Mouse (Mus musculus) liver, embryonic 16.5 days (tissue): ENCODE results near the gene Hdac4. TPM values are rescaled to one million over a fixed set of nuclear protein-coding genes. Genes with fewer than 3 reads are reported as not detected.
A peak's percentile ranks its signal among the peaks of the same experiment; 100 is the strongest.

Source experiments
- ATAC-seq: fragments of 200-750 bp; cut with Nextera tagmentation; 2 replicates; pipeline ENCODE4 v1.8.0; 2017; ENCODE audit warnings: low read depth, mild to moderate bottlenecking, moderate number of reproducible peaks, moderate library complexity
- H3K27ac ChIP-seq: fragments of 300-500 bp; sonication (generic); 2 replicates; pipeline ENCODE4 v1.5.1; 2014; ENCODE audit warnings: mild to moderate bottlenecking, low read length
- H3K27me3 ChIP-seq: fragments of 300-500 bp; sonication (generic); 2 replicates; pipeline ENCODE4 v1.6.1; 2014; ENCODE audit warnings: low read depth, low read length, mixed read lengths; ENCODE audit not compliant: control insufficient read depth, insufficient read depth
- H3K36me3 ChIP-seq: fragments of 300-500 bp; sonication (generic); 2 replicates; pipeline ENCODE4 v1.6.1; 2014; ENCODE audit warnings: mild to moderate bottlenecking; ENCODE audit not compliant: control insufficient read depth, insufficient read depth
- H3K4me1 ChIP-seq: fragments of 300-500 bp; sonication (generic); 2 replicates; pipeline ENCODE4 v1.6.1; 2014; ENCODE audit warnings: low read depth, low read length, mixed read lengths; ENCODE audit not compliant: control insufficient read depth
- H3K4me2 ChIP-seq: fragments of 300-500 bp; sonication (generic); 2 replicates; pipeline ENCODE4 v1.6.1; 2014; ENCODE audit warnings: low read depth, low read length, mixed read lengths
- H3K4me3 ChIP-seq: fragments of 300-500 bp; sonication (generic); 2 replicates; pipeline ENCODE4 v1.5.1; 2014; ENCODE audit warnings: low read depth, mild to moderate bottlenecking, low read length
- H3K9ac ChIP-seq: fragments of 300-500 bp; sonication (generic); 2 replicates; pipeline ENCODE4 v1.6.1; 2014; ENCODE audit warnings: low read depth, low read length
- H3K9me3 ChIP-seq: fragments of 300-500 bp; sonication (generic); replicated peaks from 2 replicates; pipeline ENCODE4 v1.6.1; 2016; ENCODE audit warnings: low read length; ENCODE audit not compliant: control insufficient read depth
- WGBS: fragments of 180-500 bp; shearing (Covaris S2); extraction: QIAGEN DNeasy Blood & Tissue Kit; methylation state at CpG from one replicate; pipeline ENCODE4 v1.1.7; 2014; ENCODE audit not compliant: insufficient replicate concordance; 5-methylcytosine and 5-hydroxymethylcytosine counted together
- polyA plus RNA-seq: library from polyadenylated mRNA; unstranded; fragments of >200 nt; fragmentation: Nextera tagmentation; extraction: Ambion mirVana; gene quantifications from 2 replicates; pipeline ENCODE4 v1.2.1, GENCODE M21; 2015

The Hdac4 gene
- polyA plus RNA-seq, 1 experiment from 2014 or later: 3.3 TPM

DNA sequence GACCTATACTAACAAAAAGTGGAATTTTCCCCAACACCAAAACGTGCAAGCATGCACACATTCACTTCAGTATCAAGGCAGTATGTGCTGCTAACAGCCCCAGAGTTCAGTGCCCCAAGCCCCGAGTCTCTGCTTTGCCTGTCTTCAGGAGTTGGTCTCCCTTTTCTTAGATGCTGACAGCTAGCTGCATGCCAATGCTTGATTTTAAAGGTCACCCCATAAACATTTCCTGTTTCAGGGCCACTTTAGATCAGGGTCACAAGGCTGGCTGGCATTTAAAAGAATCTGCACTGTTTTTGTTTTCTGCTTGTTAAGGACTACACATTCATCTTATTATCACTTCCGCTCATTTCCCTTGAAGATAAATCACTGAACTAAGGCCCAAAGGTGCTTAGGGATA, 92.1 kb downstream of the Hdac4 start:
- H3K9me3 ChIP-seq: no peaks in the 10 kb centered on the region
- no peaks in the 10 kb centered on the region for H3K27me3 ChIP-seq
- peaks cover 7% of the 10 kb centered on the region; the same call in 1 of the 2 replicates for H3K4me1 ChIP-seq
- WGBS: 52% methylated on average over 3 of the region's 3 CpGs
- H3K36me3 ChIP-seq: no peaks in the 10 kb centered on the region
- no peak overlapping the region for H3K4me3 ChIP-seq
- H3K27ac ChIP-seq: no peak overlapping the region
- H3K4me2 ChIP-seq: no peak overlapping the region
- H3K9ac ChIP-seq: no peak overlapping the region
- no peak for ATAC-seq

DNA sequence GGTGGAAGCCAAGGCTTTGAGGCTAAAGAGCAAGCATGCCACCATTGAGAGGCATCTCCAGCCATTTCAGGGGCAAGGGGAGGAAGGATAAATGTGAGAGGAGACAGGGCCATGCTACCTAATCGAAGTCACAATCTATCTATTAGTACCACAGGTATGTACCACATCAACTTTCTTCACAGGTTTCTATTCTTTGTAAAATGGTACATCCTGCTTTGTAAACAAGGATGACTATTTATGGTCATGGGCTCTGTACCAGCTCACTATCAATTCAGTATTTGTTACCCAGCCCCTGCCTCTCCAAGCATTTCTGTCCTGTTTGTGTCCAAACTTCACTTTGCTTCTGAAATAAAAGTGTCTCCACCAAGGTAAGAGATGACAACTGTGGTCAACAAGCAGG, 92.7 kb downstream of the Hdac4 start:
- Histone ChIP-seq H3K27ac (no peak overlapping the region), H3K4me2 (no peak overlapping the region), H3K36me3 (no peaks in the 10 kb centered on the region), H3K9me3 (no peaks in the 10 kb centered on the region), H3K4me3 (no peak overlapping the region), H3K4me1 (peaks cover 7% of the 10 kb centered on the region; the same call in 1 of the 2 replicates), H3K9ac (no peak overlapping the region), H3K27me3 (no peaks in the 10 kb centered on the region)
- no peak for ATAC-seq
- 74% methylated on average over 1 of the region's 1 CpGs for WGBS

DNA sequence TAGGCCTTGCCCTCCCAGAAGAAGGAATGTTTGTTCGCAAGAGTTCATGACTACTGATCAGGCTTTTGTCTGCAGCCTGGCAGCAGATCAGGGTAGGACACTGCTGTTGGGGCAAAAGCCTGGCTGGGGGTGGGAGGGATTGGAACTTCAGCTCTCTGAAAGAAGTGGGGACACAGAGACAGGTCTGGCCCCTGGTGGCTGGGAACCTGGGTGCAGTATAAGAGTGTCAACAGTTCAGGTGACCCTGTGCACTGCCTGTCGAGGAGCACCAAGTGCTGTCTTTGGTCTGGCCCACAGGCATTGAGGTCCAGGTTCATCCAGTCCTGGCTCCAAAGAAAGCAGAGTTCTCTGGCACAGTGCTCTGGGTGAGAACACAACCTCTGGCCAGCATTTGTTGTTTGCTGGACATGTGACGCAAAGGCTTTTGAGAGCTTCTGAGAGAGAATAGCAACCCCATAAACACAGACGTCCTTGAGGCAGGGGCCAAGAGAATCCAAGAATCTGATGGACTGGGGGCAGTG, 95.1 kb downstream of the Hdac4 start:
- WGBS: 69% methylated on average over 4 of the region's 4 CpGs
- Histone ChIP-seq H3K4me1 (peaks cover 7% of the 10 kb centered on the region; the same call in 1 of the 2 replicates), H3K27ac (no peak overlapping the region; the same call in 1 of the 2 replicates), H3K36me3 (no peaks in the 10 kb centered on the region), H3K4me2 (no peak overlapping the region), H3K4me3 (no peak overlapping the region), H3K27me3 (no peaks in the 10 kb centered on the region), H3K9me3 (no peaks in the 10 kb centered on the region), H3K9ac (no peak overlapping the region)
- peak; percentile 37; the same call in 1 of the 2 replicates for ATAC-seq

DNA sequence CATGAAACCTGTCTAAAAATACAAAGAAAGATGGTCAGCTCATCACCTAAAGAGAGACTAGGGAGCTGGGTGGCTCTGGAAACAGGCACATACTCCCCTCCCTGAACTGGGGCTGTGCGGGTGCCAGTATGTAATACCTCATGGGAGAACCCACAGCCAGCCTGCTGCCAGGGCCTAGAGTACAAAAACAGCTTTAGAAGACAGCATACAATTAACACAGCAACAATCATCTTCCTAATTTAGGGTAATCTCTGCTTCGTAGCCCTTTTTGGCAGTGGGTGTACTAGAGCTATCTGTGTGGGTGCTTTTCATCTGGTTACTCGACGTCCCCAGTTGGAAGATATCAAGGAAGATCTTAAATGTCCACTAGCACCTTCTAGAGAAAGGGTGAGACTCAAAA, 95.5 kb downstream of the Hdac4 start:
- no peak for ATAC-seq
- no peaks in the 10 kb centered on the region for H3K27me3 ChIP-seq
- 70% methylated on average over 4 of the region's 4 CpGs for WGBS
- no peaks in the 10 kb centered on the region for H3K36me3 ChIP-seq
- no peak overlapping the region for H3K27ac ChIP-seq
- H3K9me3 ChIP-seq: no peaks in the 10 kb centered on the region
- no peak overlapping the region for H3K9ac ChIP-seq
- no peak overlapping the region for H3K4me2 ChIP-seq
- peaks cover 7% of the 10 kb centered on the region; the same call in 1 of the 2 replicates for H3K4me1 ChIP-seq
- H3K4me3 ChIP-seq: no peak overlapping the region

DNA sequence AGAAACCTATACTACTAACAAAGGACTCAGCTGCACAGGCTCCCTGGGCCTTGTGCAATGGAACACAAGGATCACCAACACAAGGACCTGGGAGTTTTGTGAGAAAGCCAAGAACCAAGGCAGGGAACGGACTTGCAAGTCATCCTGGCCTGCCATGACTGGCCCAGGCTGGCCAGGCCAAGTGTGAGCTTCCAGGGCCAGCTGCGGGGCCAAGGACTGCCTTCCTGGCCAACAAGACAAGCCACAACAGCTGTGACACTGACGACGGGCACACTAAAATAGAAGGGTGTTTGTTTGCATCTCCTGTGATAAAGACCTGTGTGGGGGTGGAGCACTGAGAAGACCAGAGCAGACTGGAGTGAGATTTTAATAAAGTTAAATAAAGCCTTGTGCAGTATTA, 96.0 kb downstream of the Hdac4 start:
- no peaks in the 10 kb centered on the region for H3K9me3 ChIP-seq
- no peak for ATAC-seq
- H3K36me3 ChIP-seq: no peaks in the 10 kb centered on the region
- H3K9ac ChIP-seq: no peak overlapping the region
- WGBS: 27% methylated on average over 4 of the region's 4 CpGs
- H3K27me3 ChIP-seq: no peaks in the 10 kb centered on the region
- H3K27ac ChIP-seq: no peak overlapping the region
- H3K4me1 ChIP-seq: peaks cover 7% of the 10 kb centered on the region; the same call in 1 of the 2 replicates
- H3K4me3 ChIP-seq: no peak overlapping the region
- no peak overlapping the region for H3K4me2 ChIP-seq

DNA sequence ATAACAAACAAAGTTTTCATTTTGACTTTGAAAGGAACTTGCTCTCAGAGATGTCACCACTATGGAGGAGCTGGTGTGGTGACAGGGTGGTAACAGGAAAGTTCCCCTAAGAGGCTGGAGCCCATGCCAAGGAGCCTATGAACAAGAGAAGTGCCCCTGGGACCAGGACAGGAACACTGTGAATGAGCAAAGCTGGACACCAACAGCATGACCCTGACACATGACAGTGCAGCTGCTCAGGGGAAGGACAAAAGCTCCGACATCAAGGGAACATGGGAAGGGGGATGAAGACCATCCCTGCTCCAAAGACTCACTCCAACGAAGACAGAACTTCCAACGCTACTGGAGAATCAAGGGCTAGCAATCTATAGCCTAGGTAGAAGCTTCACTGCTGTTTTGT, 97.0 kb downstream of the Hdac4 start:
- Histone ChIP-seq H3K27me3 (no peaks in the 10 kb centered on the region), H3K4me1 (peaks cover 7% of the 10 kb centered on the region; the same call in 1 of the 2 replicates), H3K4me2 (no peak overlapping the region), H3K4me3 (no peak overlapping the region), H3K9me3 (no peaks in the 10 kb centered on the region), H3K27ac (no peak overlapping the region), H3K9ac (no peak overlapping the region), H3K36me3 (no peaks in the 10 kb centered on the region)
- 70% methylated on average over 3 of the region's 3 CpGs for WGBS
- ATAC-seq: no peak

DNA sequence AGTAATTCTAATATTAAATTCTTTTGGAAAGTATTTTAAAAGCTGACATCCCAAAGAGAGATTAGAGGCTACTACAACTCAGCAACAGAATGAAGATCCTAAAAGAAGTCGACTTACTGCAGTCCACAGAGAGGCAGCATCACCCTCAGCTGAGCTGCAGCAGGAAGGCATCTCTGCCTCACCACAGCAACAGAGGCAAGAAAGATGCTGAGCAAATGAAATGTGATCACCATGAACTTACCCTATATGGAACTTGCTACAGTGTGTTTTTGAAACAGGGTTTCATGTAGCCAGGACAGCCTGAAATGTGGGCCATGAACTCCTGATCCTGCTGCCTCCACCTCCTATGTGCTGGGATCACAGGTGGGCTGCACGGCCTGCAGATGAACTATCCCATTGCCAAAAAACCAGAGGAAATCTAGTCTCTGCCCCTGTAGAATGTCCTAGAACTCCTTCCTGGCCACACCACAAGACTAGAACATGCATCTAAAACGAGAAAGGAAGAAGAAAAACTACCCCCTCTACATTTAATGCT, 98.4 kb downstream of the Hdac4 start:
- H3K9me3 ChIP-seq: no peaks in the 10 kb centered on the region
- no peak overlapping the region for H3K9ac ChIP-seq
- H3K4me3 ChIP-seq: no peak overlapping the region
- no peak for ATAC-seq
- no peaks in the 10 kb centered on the region for H3K27me3 ChIP-seq
- no peak overlapping the region for H3K4me2 ChIP-seq
- peaks cover 7% of the 10 kb centered on the region; the same call in 1 of the 2 replicates for H3K4me1 ChIP-seq
- H3K36me3 ChIP-seq: no peaks in the 10 kb centered on the region
- no peak overlapping the region for H3K27ac ChIP-seq
- WGBS: 60% methylated on average over 3 of the region's 3 CpGs

DNA sequence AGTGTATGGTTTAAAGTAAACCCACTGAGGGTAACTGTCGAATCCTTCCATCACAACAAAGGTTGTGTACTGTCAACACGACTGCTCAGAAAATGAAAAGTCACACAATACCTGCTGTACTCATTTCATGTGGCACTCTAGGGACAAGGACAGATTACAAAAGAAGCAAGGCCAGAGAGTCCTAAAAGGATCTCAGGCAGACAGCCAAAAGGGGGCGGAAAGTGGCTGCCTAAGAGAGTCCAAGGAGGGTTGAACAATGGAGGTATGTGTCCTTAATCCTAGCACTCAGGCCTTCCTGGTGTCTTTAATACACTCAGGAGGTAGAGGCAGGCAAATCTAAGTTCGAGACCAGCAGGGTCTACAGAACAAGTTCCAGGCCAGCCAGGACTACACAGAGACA, 103.2 kb downstream of the Hdac4 start:
- Histone ChIP-seq H3K9ac (no peak overlapping the region), H3K9me3 (no peaks in the 10 kb centered on the region), H3K4me2 (no peak overlapping the region), H3K27me3 (no peaks in the 10 kb centered on the region), H3K4me1 (peaks cover 2% of the 10 kb centered on the region), H3K36me3 (no peaks in the 10 kb centered on the region), H3K4me3 (no peak overlapping the region), H3K27ac (no peak overlapping the region)
- no peak for ATAC-seq
- WGBS: 68% methylated on average over 4 of the region's 4 CpGs

DNA sequence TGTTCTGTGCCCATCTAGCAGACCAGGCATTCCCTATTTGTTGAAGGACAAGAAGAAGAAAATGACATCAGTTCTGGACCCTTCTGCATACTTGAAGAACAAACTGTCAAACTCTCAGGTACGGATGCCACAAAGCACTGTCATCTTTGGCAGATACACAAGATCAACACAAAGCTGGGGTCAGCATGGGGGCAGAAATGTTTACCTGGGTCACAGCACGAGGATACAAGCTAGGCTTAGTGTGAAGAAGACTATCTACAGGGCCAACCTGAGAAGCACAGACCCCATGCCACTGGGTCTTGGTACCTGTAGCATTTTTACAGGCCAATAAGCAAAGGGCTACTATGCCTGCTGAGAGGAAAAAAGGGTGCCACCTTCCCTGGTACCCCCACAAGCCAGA, 107.7 kb downstream of the Hdac4 start:
- Histone ChIP-seq H3K9ac (no peak overlapping the region), H3K9me3 (no peaks in the 10 kb centered on the region), H3K27ac (no peak overlapping the region), H3K4me3 (no peak overlapping the region), H3K4me2 (no peak overlapping the region), H3K36me3 (no peaks in the 10 kb centered on the region), H3K4me1 (peaks cover 16% of the 10 kb centered on the region), H3K27me3 (no peaks in the 10 kb centered on the region)
- peak; percentile 16; the same call in 1 of the 2 replicates for ATAC-seq
- 47% methylated on average over 2 of the region's 2 CpGs for WGBS
